Mouse (Mus musculus): ENCODE measurements around the gene Il34.

DNA sequence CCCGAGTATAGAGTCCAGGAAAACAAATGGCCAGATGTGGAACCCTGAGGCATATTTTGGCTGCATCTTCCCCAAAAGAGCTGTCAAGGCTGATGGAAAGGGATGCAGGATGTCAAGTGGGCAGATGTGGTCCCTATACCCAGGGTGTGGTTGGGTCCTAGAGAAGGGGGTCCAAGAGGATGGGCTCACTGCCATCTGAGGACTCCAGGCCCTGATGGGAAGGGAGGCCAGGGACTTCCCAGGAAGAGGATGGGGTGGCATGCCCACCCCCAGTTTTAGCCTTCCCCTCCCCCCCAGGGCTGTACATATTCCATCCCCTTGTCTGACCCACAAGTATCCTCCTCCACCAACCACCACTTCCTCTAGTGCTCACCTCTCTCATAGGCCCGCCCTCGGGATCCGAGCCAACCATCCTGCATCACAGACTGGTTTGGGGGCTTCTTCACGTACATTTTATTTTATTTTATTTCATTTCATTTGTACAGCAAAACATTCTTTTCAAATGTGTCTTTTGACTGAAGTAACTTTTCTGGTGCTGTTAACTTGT lies 65.0 kb downstream of the Il34 start:
- TF ChIP-seq CTCF (IDR thresholded peaks at IDR 0.05; ENCODE audit: insufficient read depth, low read length) (no peak), POLR2A (IDR thresholded peaks at IDR 0.05; ENCODE audit: borderline replicate concordance, extremely low read depth, low read depth, low read length) (no peak)

Measured in lung, adult 2 months (tissue).